Mouse (Mus musculus) embryonic facial prominence, embryonic 14.5 days (tissue): ENCODE measurements around the gene Hist1h2ac. TPM values are rescaled to one million over a fixed set of nuclear protein-coding genes. Genes with fewer than 3 reads are reported as not detected.
"Not testable (repeated sequence)": the region's sequence is repeated elsewhere in the genome, so short reads cannot be mapped to it uniquely, and the experiment has no call there.

Experiments used
- ATAC-seq: fragments of 200-750 bp; cut with Nextera tagmentation; 2 replicates; pipeline ENCODE4 v1.8.0; 2017; ENCODE audit warnings: low read depth, moderate number of reproducible peaks, moderate TSS enrichment
- DNase-seq: peaks from one replicate; pipeline ENCODE4 v3.0.0-alpha.2; 2015; ENCODE audit warnings: low spot score
- H3K27ac ChIP-seq: fragments of 300-500 bp; sonication (generic); replicated peaks from 2 replicates; pipeline ENCODE4 v1.5.1; 2014; ENCODE audit warnings: low read depth, mild to moderate bottlenecking, low read length, moderate library complexity
- H3K27me3 ChIP-seq: fragments of 300-500 bp; sonication (generic); replicated peaks from 2 replicates; pipeline ENCODE4 v1.6.1; 2014; ENCODE audit warnings: low read length; ENCODE audit not compliant: control insufficient read depth, insufficient read depth
- H3K36me3 ChIP-seq: fragments of 300-500 bp; sonication (generic); 2 replicates; pipeline ENCODE4 v1.6.1; 2014; ENCODE audit warnings: low read length, mixed read lengths; ENCODE audit not compliant: control insufficient read depth, insufficient read depth
- H3K4me1 ChIP-seq: fragments of 300-500 bp; sonication (generic); 2 replicates; pipeline ENCODE4 v1.6.1; 2014; ENCODE audit warnings: antibody characterized with exemption, low read length; ENCODE audit not compliant: control insufficient read depth, insufficient read depth
- H3K4me2 ChIP-seq: fragments of 300-500 bp; sonication (generic); 2 replicates; pipeline ENCODE4 v1.6.1; 2014; ENCODE audit warnings: low read depth, mild to moderate bottlenecking, low read length, moderate library complexity, mixed read lengths
- H3K4me3 ChIP-seq: fragments of 300-500 bp; sonication (generic); 2 replicates; pipeline ENCODE4 v1.5.1; 2014; ENCODE audit warnings: low read depth, mild to moderate bottlenecking, low read length
- H3K9ac ChIP-seq: fragments of 300-500 bp; sonication (generic); 2 replicates; pipeline ENCODE4 v1.6.1; 2014; ENCODE audit warnings: low read depth, mild to moderate bottlenecking, low read length, moderate library complexity, mixed read lengths
- H3K9me3 ChIP-seq: fragments of 300-500 bp; sonication (generic); 2 replicates; pipeline ENCODE4 v1.6.1; 2016; ENCODE audit warnings: low read length; ENCODE audit not compliant: control insufficient read depth
- WGBS: fragments of 180-500 bp; shearing (Covaris S2); extraction: QIAGEN DNeasy Blood & Tissue Kit; methylation state at CpG from one replicate; pipeline ENCODE4 v1.1.7; 2014; 5-methylcytosine and 5-hydroxymethylcytosine counted together
- polyA plus RNA-seq: library from polyadenylated mRNA; unstranded; fragments of >200 nt; fragmentation: Nextera tagmentation; extraction: Ambion mirVana; gene quantifications from 2 replicates; pipeline ENCODE4 v1.2.1, GENCODE M21; 2014

The Hist1h2ac gene
- polyA plus RNA-seq, 1 experiment from 2014 or later, result 1.3 TPM

- H3K4me2 ChIP-seq, result no peak overlapping the region
- WGBS, result 89% methylated on average over 7 of the region's 7 CpGs
- ATAC-seq (no peak), DNase-seq (no peak)
- no peaks in the 10 kb centered on the region for H3K27me3 ChIP-seq
- H3K4me3 ChIP-seq, result no peak overlapping the region
- H3K27ac ChIP-seq, result no peak overlapping the region
- no peaks in the 10 kb centered on the region for H3K9me3 ChIP-seq
- peaks cover 10% of the 10 kb centered on the region; the same call in 1 of the 2 replicates for H3K4me1 ChIP-seq
- H3K9ac ChIP-seq, result no peak overlapping the region
- H3K36me3 ChIP-seq, result no peaks in the 10 kb centered on the region
These were observed 22.1 kb upstream of the Hist1h2ac start for GRCm38 (mm10) chr13:23705751-23706356.

- WGBS, result 76% methylated on average over 2 of the region's 2 CpGs
- not testable (repeated sequence) for H3K36me3 ChIP-seq, H3K27ac ChIP-seq, H3K4me3 ChIP-seq, H3K9me3 ChIP-seq, H3K4me2 ChIP-seq, H3K27me3 ChIP-seq, H3K4me1 ChIP-seq, DNase-seq, H3K9ac ChIP-seq, ATAC-seq
These were observed 19.1 kb upstream of the Hist1h2ac start for GRCm38 (mm10) chr13:23702801-23703200.

- Histone ChIP-seq H3K4me1 (no peaks in the 10 kb centered on the region), H3K9ac (no peak overlapping the region), H3K9me3 (no peaks in the 10 kb centered on the region), H3K4me3 (no peak overlapping the region), H3K27me3 (no peaks in the 10 kb centered on the region), H3K27ac (no peak overlapping the region), H3K36me3 (no peaks in the 10 kb centered on the region), H3K4me2 (no peak overlapping the region)
- ATAC-seq (no peak), DNase-seq (no peak)
- WGBS, result 70% methylated on average over 4 of the region's 4 CpGs
These were observed 18.5 kb upstream of the Hist1h2ac start for GRCm38 (mm10) chr13:23702220-23702619.

- Histone ChIP-seq H3K36me3 (no peaks in the 10 kb centered on the region), H3K27ac (no peak overlapping the region), H3K9ac (no peak overlapping the region), H3K4me1 (0 out of 2 replicates have a peak, but pooled peaks cover 2% of the 10 kb centered on the region), H3K4me2 (no peak overlapping the region), H3K9me3 (no peaks in the 10 kb centered on the region), H3K4me3 (no peak overlapping the region), H3K27me3 (no peaks in the 10 kb centered on the region)
- ATAC-seq, result peak; percentile 59
- WGBS, result 26% methylated on average over 8 of the region's 8 CpGs
- peak; percentile 87 for DNase-seq
These were observed 17.2 kb upstream of the Hist1h2ac start for GRCm38 (mm10) chr13:23700786-23701520.

- Histone ChIP-seq H3K9ac (no peak overlapping the region), H3K4me3 (no peak overlapping the region), H3K9me3 (no peaks in the 10 kb centered on the region), H3K27ac (no peak overlapping the region), H3K36me3 (no peaks in the 10 kb centered on the region), H3K4me1 (0 out of 2 replicates have a peak, but pooled peaks cover 3% of the 10 kb centered on the region), H3K4me2 (no peak overlapping the region), H3K27me3 (no peaks in the 10 kb centered on the region)
- WGBS, result 71% methylated on average over 3 of the region's 3 CpGs
- no peak for DNase-seq
- no peak for ATAC-seq
These were observed 16.0 kb upstream of the Hist1h2ac start for GRCm38 (mm10) chr13:23699767-23700166.

DNA sequence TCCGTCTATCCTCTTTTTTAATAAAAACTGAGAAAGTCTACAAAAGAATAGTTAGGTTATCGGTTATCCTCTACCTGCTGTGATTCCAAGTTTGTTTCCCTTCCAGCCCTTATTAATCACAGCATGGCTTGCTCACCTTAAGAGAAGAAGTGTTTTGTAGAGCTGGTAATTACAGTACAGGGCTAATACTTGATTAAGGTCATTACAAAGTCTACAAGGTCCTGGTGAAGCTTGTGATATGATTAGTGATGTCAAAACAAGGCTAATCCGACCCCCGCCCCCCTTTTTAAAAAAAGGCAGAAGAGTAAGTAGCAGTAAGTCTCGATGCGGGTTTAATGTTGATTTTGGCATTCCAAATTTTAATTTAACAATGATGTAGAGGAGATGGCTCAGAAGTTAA, 15.2 kb upstream of the Hist1h2ac start:
- DNase-seq, result no peak
- no peaks in the 10 kb centered on the region for H3K27me3 ChIP-seq
- H3K4me3 ChIP-seq, result no peak overlapping the region
- no peak for ATAC-seq
- H3K4me2 ChIP-seq, result peak overlapping the region; percentile 33
- H3K36me3 ChIP-seq, result no peaks in the 10 kb centered on the region
- WGBS, result 59% methylated on average over 6 of the region's 6 CpGs
- H3K9ac ChIP-seq, result peak overlapping the region; percentile 5; the same call in 1 of the 2 replicates
- H3K27ac ChIP-seq, result peak overlapping the region; percentile 61
- 0 out of 2 replicates have a peak, but pooled peaks cover 3% of the 10 kb centered on the region for H3K4me1 ChIP-seq
- no peaks in the 10 kb centered on the region for H3K9me3 ChIP-seq

GRCm38 (mm10) chr13:23698300-23698693, 14.5 kb upstream of the Hist1h2ac start, which contains the start of gene Hist1h4c:
Gene Hist1h4c (minus strand): TSS chr13:23698454.
- Histone ChIP-seq H3K27ac (peak within 1 kb of the TSS; percentile 92), H3K9ac (peak within 1 kb of the TSS; percentile 71), H3K36me3 (no peaks in the 10 kb centered on the region), H3K9me3 (no peaks in the 10 kb centered on the region), H3K4me3 (peak within 1 kb of the TSS; percentile 43), H3K4me1 (0 out of 2 replicates have a peak, but pooled peaks cover 3% of the 10 kb centered on the region), H3K27me3 (no peaks in the 10 kb centered on the region), H3K4me2 (peak within 1 kb of the TSS; percentile 64)
- DNase-seq, result peak; percentile 98
- 0% methylated on average over 21 of the region's 22 CpGs for WGBS
- peak; percentile 96 for ATAC-seq

DNA sequence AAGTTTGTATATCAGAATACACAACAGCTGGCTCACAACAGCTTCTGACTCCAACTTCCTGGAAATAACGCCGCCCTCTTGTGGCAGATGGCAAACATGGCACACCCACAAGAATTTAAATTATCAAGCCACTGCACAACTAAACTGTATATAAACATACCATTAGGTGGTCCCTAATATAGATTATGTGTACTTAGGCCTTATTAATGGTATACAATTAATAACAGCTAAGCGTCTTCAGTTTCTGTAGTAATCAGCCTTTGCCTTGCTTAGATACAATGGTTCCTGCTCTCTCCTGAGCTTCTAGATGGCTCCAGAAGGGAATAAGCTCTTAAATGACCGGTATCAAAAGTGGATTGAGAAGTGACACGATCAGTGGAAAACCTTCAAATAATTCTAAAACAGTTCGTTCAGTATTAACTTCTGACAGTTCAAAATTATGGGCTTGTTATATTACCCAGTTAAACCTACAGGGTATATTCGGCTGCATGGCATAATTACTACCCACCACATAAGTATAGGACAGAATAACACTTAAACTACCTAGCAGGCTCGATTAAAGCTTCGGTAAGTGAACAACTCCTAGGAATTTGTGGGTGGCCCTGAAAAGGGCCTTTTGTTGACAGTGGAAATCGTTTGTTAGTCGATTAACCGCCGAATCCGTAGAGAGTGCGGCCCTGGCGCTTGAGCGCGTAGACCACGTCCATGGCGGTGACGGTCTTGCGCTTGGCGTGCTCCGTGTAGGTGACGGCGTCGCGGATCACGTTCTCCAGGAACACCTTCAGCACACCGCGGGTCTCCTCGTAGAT, 13.9 kb upstream of the Hist1h2ac start:
- H3K9ac ChIP-seq, result peak overlapping the region; percentile 71
- H3K27me3 ChIP-seq, result no peaks in the 10 kb centered on the region
- H3K9me3 ChIP-seq, result no peaks in the 10 kb centered on the region
- peak overlapping the region; percentile 64 for H3K4me2 ChIP-seq
- peak overlapping the region; percentile 43 for H3K4me3 ChIP-seq
- WGBS, result under 1% methylated on average over 18 of the region's 32 CpGs
- DNase-seq, result peak; percentile 91
- peak overlapping the region; percentile 92 for H3K27ac ChIP-seq
- H3K4me1 ChIP-seq, result 0 out of 2 replicates have a peak, but pooled peaks cover 3% of the 10 kb centered on the region
- no peaks in the 10 kb centered on the region for H3K36me3 ChIP-seq
- ATAC-seq, result peak; percentile 42
